Mouse (Mus musculus): ENCODE data around the gene Gm8113. TPM values are rescaled to one million over a fixed set of nuclear protein-coding genes. Genes with fewer than 3 reads are reported as not detected.
"Not testable (repeated sequence)": the region's sequence is repeated elsewhere in the genome, so short reads cannot be mapped to it uniquely, and the experiment has no call there.

The Gm8113 gene
- polyA plus RNA-seq, 1 experiment from 2014 or later, result 7.4 TPM

DNA sequence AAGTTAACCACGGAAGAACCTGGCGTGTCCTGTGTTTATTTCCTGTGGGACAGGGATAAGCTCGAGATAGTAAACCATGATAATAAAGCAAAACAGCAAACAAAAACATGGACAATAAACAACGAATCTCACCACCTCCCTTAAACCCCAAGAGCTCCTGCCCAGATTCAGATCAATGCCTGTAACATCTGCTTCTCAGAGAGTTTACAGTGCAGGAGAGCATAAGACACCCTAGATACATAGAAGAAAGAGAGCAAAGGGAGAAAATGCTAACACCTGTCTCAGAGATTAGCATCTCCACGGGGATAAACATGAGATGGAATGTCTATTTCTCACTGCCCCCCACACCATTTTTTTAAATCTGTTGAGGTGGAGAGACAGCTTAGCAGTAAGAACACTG, 8.2 kb downstream of the Gm8113 start:
- WGBS, result 42% methylated on average over 5 of the region's 5 CpGs
- not testable (repeated sequence) for H3K27ac ChIP-seq; ATAC-seq (ENCODE audit: insufficient number of reproducible peaks, insufficient read depth, low FRiP score, low TSS enrichment, low read depth); H3K9me3 ChIP-seq; H3K4me3 ChIP-seq; H3K4me1 ChIP-seq; H3K9ac ChIP-seq; H3K4me2 ChIP-seq; H3K27me3 ChIP-seq; H3K36me3 ChIP-seq

GRCm38 (mm10) chr14:43953382-43953781, 28.2 kb downstream of the Gm8113 start:
- H3K36me3 ChIP-seq; ATAC-seq (ENCODE audit: insufficient number of reproducible peaks, insufficient read depth, low FRiP score, low TSS enrichment, low read depth); H3K4me3 ChIP-seq; H3K9ac ChIP-seq; H3K27me3 ChIP-seq; H3K4me2 ChIP-seq; H3K27ac ChIP-seq; H3K9me3 ChIP-seq; H3K4me1 ChIP-seq: not testable (repeated sequence)
- 13% methylated on average over 2 of the region's 2 CpGs for WGBS

DNA sequence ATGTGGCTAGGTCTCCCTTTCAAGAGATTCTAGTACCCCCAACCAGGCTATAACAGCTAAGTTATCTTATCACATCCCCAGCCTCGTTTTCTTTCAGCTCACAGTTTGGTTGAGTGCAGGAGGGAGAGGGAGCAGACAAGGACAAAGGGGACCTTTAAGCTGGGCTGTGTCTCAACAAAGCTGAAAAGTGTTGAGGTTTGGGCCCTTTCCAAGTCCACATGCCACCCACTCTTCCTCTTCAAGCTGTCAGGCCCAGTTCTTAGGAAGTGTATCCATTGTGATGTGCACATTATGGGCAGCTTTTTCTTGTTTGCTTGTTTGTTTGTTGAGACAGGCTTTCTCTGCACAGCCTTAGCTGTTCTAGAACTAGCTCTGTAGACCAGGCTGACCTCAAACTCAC, 29.9 kb downstream of the Gm8113 start:
- H3K4me2 ChIP-seq; H3K27ac ChIP-seq; H3K36me3 ChIP-seq; ATAC-seq (ENCODE audit: insufficient number of reproducible peaks, insufficient read depth, low FRiP score, low TSS enrichment, low read depth); H3K4me3 ChIP-seq; H3K9ac ChIP-seq; H3K4me1 ChIP-seq; H3K27me3 ChIP-seq; H3K9me3 ChIP-seq: not testable (repeated sequence)
- WGBS, result no CpG with 5 or more reads among the region's 1 CpGs

- not testable (repeated sequence) for H3K36me3 ChIP-seq; H3K27me3 ChIP-seq; H3K4me1 ChIP-seq; H3K4me2 ChIP-seq; H3K27ac ChIP-seq; H3K9me3 ChIP-seq; H3K4me3 ChIP-seq; H3K9ac ChIP-seq; ATAC-seq (ENCODE audit: insufficient number of reproducible peaks, insufficient read depth, low FRiP score, low TSS enrichment, low read depth)
- WGBS, result no CpG with 5 or more reads among the region's 2 CpGs
These were observed 31.6 kb downstream of the Gm8113 start, which contains the start of gene Ang5 for GRCm38 (mm10) chr14:43956769-43957168. TSS of gene Ang5 (plus strand) at chr14:43957069.

Other genes starting within 250 kb of the Gm8113 start
- not detected in 2 replicates for gene Gm8165, start 248.2 kb upstream of the Gm8113 start, polyA plus RNA-seq (2015; fragmentation: Nextera tagmentation; extraction: Ambion mirVana)
- 1.3 and 2.0 TPM in 2 replicates for gene Gm7324, start 227.6 kb upstream of the Gm8113 start, polyA plus RNA-seq (2015; fragmentation: Nextera tagmentation; extraction: Ambion mirVana)
- not detected in 2 replicates for gene Gm16506, start 197.9 kb upstream of the Gm8113 start, polyA plus RNA-seq (2015; fragmentation: Nextera tagmentation; extraction: Ambion mirVana)
- not detected in 2 replicates for gene Gm6526, start 177.5 kb upstream of the Gm8113 start, polyA plus RNA-seq (2015; fragmentation: Nextera tagmentation; extraction: Ambion mirVana)
- gene Gm8180, start 140.6 kb upstream of the Gm8113 start, polyA plus RNA-seq (2015; fragmentation: Nextera tagmentation; extraction: Ambion mirVana), result not detected in 2 replicates
- not detected in 2 replicates for gene Ear1, start 49.9 kb upstream of the Gm8113 start, polyA plus RNA-seq (2015; fragmentation: Nextera tagmentation; extraction: Ambion mirVana)
- gene Ear10, start 1.8 kb upstream of the Gm8113 start, polyA plus RNA-seq (2015; fragmentation: Nextera tagmentation; extraction: Ambion mirVana), result not detected in 2 replicates
- gene Ang5, start 31.7 kb downstream of the Gm8113 start, polyA plus RNA-seq (2015; fragmentation: Nextera tagmentation; extraction: Ambion mirVana), result not detected in 2 replicates
- not detected in 2 replicates for gene Ang6, start 76.9 kb downstream of the Gm8113 start, polyA plus RNA-seq (2015; fragmentation: Nextera tagmentation; extraction: Ambion mirVana)
- gene Ear2, start 177.3 kb downstream of the Gm8113 start, polyA plus RNA-seq (2015; fragmentation: Nextera tagmentation; extraction: Ambion mirVana), result not detected in 2 replicates
- not detected in 2 replicates for gene Gm3327, start 198.5 kb downstream of the Gm8113 start, polyA plus RNA-seq (2015; fragmentation: Nextera tagmentation; extraction: Ambion mirVana)

All from embryonic facial prominence, embryonic 13.5 days (tissue).